Mouse (Mus musculus): ENCODE results near the gene Gamt. TPM values are rescaled to one million over a fixed set of nuclear protein-coding genes. Genes with fewer than 3 reads are reported as not detected.
A peak's percentile ranks its signal among the peaks of the same experiment; 100 is the strongest.
"Not testable (repeated sequence)": the region's sequence is repeated elsewhere in the genome, so short reads cannot be mapped to it uniquely, and the experiment has no call there.

The Gamt gene
- polyA plus RNA-seq, 1 experiment = 26.3 TPM

- H3K4me3 ChIP-seq (ENCODE audit: insufficient read depth, low read length) = no peak overlapping the region
- H3K27ac ChIP-seq (ENCODE audit: insufficient read depth, low read depth, low read length) = no peak overlapping the region
- peaks cover 3% of the 10 kb centered on the region; the same call in 1 of the 2 replicates for H3K4me1 ChIP-seq (ENCODE audit: control insufficient read depth, insufficient read depth, low read length)
- no peak for TF ChIP-seq POLR2A (IDR thresholded peaks at IDR 0.05; ENCODE audit: borderline replicate concordance, low read depth, low read length)
- TF ChIP-seq CTCF (IDR thresholded peaks at IDR 0.05; ENCODE audit: low read depth, low read length) = no peak
These were observed 8.8 kb downstream of the Gamt start for GRCm38 (mm10) chr10:80252011-80252410.

- H3K27ac ChIP-seq (ENCODE audit: insufficient read depth, low read depth, low read length) = no peak overlapping the region
- peaks cover 3% of the 10 kb centered on the region; the same call in 1 of the 2 replicates for H3K4me1 ChIP-seq (ENCODE audit: control insufficient read depth, insufficient read depth, low read length)
- TF ChIP-seq POLR2A (IDR thresholded peaks at IDR 0.05; ENCODE audit: borderline replicate concordance, low read depth, low read length) = no peak
- no peak for TF ChIP-seq CTCF (IDR thresholded peaks at IDR 0.05; ENCODE audit: low read depth, low read length)
- H3K4me3 ChIP-seq (ENCODE audit: insufficient read depth, low read length) = peak overlapping the region; percentile 99
These were observed 10.2 kb downstream of the Gamt start for GRCm38 (mm10) chr10:80250573-80250972.

- Histone ChIP-seq H3K27ac (ENCODE audit: insufficient read depth, low read depth, low read length) (peak overlapping the region; percentile 91; the same call in 1 of the 2 replicates), H3K4me3 (ENCODE audit: insufficient read depth, low read length) (peak overlapping the region; percentile 99), H3K4me1 (ENCODE audit: control insufficient read depth, insufficient read depth, low read length) (peaks cover 3% of the 10 kb centered on the region; the same call in 1 of the 2 replicates)
- no peak for TF ChIP-seq CTCF (IDR thresholded peaks at IDR 0.05; ENCODE audit: low read depth, low read length)
- TF ChIP-seq POLR2A (IDR thresholded peaks at IDR 0.05; ENCODE audit: borderline replicate concordance, low read depth, low read length) = no peak
These were observed 10.8 kb downstream of the Gamt start for GRCm38 (mm10) chr10:80250059-80250458.

DNA sequence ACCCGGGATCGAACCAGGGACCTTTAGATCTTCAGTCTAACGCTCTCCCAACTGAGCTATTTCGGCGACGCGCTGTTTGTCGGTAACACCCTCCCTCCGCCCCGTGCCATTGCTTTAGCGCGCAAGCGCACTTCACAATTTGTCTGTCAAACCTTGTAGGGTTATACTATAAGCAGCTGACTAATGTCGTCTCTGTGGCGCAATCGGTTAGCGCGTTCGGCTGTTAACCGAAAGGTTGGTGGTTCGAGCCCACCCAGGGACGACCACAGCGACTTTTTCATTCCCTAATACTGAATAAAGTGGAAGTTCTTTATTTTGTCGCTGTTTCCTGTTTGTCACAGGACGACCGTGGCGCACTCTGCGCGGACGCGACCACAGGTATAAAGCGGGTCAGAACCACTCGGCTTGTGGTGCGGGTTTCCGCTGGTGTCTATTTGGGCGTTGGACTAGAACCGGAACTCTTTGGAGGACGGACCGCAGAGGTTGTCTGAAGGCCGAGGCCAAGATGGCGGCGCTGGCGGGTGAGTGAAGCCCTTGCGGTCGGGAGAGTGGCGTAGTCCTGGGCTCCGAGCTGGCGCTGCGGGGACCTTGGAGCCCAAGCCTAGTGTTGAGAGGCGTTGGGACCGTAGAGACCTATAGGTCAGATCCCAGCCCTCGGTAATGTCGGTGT is 11.7 kb downstream of the Gamt start, which contains the start of gene Ndufs7:
Ndufs7 (plus strand) TSS at position 151 of the 670 bp plus-strand sequence.
- Histone ChIP-seq H3K4me3 (ENCODE audit: insufficient read depth, low read length) (peak within 1 kb of the TSS; percentile 99), H3K27ac (ENCODE audit: insufficient read depth, low read depth, low read length) (peak within 1 kb of the TSS; percentile 91), H3K4me1 (ENCODE audit: control insufficient read depth, insufficient read depth, low read length) (peaks cover 3% of the 10 kb centered on the region; the same call in 1 of the 2 replicates)
- TF ChIP-seq CTCF (IDR thresholded peaks at IDR 0.05; ENCODE audit: low read depth, low read length) = no peak
- peak; percentile 15; the same call in 1 of the 2 replicates for TF ChIP-seq POLR2A (IDR thresholded peaks at IDR 0.05; ENCODE audit: borderline replicate concordance, low read depth, low read length)

- not testable (repeated sequence) for H3K27ac ChIP-seq (ENCODE audit: insufficient read depth, low read depth, low read length); H3K4me3 ChIP-seq (ENCODE audit: insufficient read depth, low read length); H3K4me1 ChIP-seq (ENCODE audit: control insufficient read depth, insufficient read depth, low read length)
These were observed 12.4 kb downstream of the Gamt start for GRCm38 (mm10) chr10:80248437-80248836.

- Histone ChIP-seq H3K4me1 (ENCODE audit: control insufficient read depth, insufficient read depth, low read length) (peaks cover 3% of the 10 kb centered on the region; the same call in 1 of the 2 replicates), H3K4me3 (ENCODE audit: insufficient read depth, low read length) (no peak overlapping the region), H3K27ac (ENCODE audit: insufficient read depth, low read depth, low read length) (no peak overlapping the region)
- TF ChIP-seq CTCF (IDR thresholded peaks at IDR 0.05; ENCODE audit: low read depth, low read length) (no peak), POLR2A (IDR thresholded peaks at IDR 0.05; ENCODE audit: borderline replicate concordance, low read depth, low read length) (no peak)
These were observed 13.0 kb downstream of the Gamt start for GRCm38 (mm10) chr10:80247849-80248248.

DNA sequence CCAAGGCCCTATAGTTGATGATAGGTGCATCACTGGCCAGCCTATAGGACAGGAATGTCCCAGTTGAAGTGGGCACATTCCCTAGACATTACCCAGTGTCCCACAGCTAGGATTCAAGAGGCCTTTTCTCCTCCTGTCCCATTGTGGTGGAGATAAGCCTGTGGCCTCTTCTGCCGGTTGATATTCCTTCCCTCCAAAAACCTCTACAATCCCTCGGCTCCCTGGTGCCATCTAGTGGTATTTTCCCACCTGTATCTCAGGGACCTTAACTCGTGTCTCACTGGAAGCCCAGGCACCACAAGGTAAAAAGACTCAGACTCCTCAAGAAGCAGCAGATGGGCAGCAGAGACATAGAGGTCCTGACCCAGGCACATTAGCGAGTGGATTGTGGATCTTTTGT is 15.2 kb downstream of the Gamt start:
- Histone ChIP-seq H3K27ac (ENCODE audit: insufficient read depth, low read depth, low read length) (no peak overlapping the region), H3K4me1 (ENCODE audit: control insufficient read depth, insufficient read depth, low read length) (peaks cover 3% of the 10 kb centered on the region; the same call in 1 of the 2 replicates), H3K4me3 (ENCODE audit: insufficient read depth, low read length) (no peak overlapping the region)
- TF ChIP-seq CTCF (IDR thresholded peaks at IDR 0.05; ENCODE audit: low read depth, low read length) = peak; percentile 78
- TF ChIP-seq POLR2A (IDR thresholded peaks at IDR 0.05; ENCODE audit: borderline replicate concordance, low read depth, low read length) = no peak

DNA sequence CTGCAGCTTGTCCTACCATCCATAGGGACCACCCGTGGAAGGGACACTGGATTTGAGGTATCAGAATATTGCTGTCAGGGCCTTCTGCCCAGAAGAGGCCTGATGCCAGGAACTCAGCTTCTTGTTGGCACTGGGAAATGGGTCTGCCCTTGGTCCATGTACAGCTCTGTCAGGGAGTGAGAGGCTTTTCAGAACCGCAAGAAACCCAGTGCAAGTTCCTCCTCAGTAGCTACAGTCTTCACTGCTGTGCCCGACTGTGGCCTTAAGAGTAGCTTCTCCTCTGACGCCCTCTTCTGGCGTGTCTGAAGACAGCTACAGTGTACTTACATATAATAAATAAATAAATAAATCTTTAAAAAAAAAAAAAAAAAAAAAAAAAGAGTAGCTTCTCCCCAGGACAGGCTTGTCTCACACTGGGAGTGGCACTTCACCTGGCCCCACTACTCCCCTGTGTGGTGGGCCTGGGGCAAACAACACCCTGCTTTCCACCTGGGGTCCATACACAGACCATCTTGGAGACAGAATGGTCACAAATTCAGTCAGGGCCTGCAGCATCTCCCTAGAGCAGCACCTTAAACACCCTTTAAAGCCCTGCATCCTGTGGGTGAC is 15.9 kb downstream of the Gamt start:
- Histone ChIP-seq H3K4me1 (ENCODE audit: control insufficient read depth, insufficient read depth, low read length) (no peaks in the 10 kb centered on the region), H3K27ac (ENCODE audit: insufficient read depth, low read depth, low read length) (no peak overlapping the region), H3K4me3 (ENCODE audit: insufficient read depth, low read length) (no peak overlapping the region)
- TF ChIP-seq CTCF (IDR thresholded peaks at IDR 0.05; ENCODE audit: low read depth, low read length) = peak; percentile 20; the same call in 1 of the 2 replicates
- no peak for TF ChIP-seq POLR2A (IDR thresholded peaks at IDR 0.05; ENCODE audit: borderline replicate concordance, low read depth, low read length)

- H3K4me1 ChIP-seq (ENCODE audit: control insufficient read depth, insufficient read depth, low read length) = no peaks in the 10 kb centered on the region
- H3K27ac ChIP-seq (ENCODE audit: insufficient read depth, low read depth, low read length) = no peak overlapping the region
- TF ChIP-seq CTCF (IDR thresholded peaks at IDR 0.05; ENCODE audit: low read depth, low read length) = no peak
- no peak for TF ChIP-seq POLR2A (IDR thresholded peaks at IDR 0.05; ENCODE audit: borderline replicate concordance, low read depth, low read length)
- H3K4me3 ChIP-seq (ENCODE audit: insufficient read depth, low read length) = no peak overlapping the region
These were observed 18.2 kb downstream of the Gamt start for GRCm38 (mm10) chr10:80242607-80243006.

DNA sequence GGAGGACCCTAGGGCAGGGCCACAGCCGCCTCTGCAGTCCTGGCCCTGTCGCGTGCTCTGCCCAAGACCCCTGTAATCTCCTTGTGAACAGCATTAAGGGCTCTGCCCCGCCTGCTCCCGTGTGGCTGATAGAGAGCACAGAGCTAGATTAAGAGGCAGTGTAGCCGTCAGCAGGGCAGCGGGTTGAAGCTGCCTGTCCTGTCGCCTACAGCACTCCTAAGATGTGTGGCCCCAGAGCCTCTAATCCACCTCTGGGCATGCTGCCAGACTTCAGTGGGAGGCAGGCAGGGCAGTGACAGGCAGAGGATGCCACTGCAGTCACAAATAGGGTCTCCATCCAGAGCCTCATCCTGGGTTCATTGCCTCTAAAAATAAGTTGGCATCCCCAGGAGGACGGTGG is 18.7 kb downstream of the Gamt start:
- TF ChIP-seq POLR2A (IDR thresholded peaks at IDR 0.05; ENCODE audit: borderline replicate concordance, low read depth, low read length) (no peak), CTCF (IDR thresholded peaks at IDR 0.05; ENCODE audit: low read depth, low read length) (no peak)
- H3K4me1 ChIP-seq (ENCODE audit: control insufficient read depth, insufficient read depth, low read length) = no peaks in the 10 kb centered on the region
- H3K27ac ChIP-seq (ENCODE audit: insufficient read depth, low read depth, low read length) = no peak overlapping the region

More for the DNA sequence above, 18.7 kb downstream of the Gamt start:
- H3K4me3 ChIP-seq (ENCODE audit: insufficient read depth, low read length) = no peak overlapping the region

Data from bone marrow macrophage, adult 2 months (primary cell).